Mouse (Mus musculus) kidney, adult 8-10 months (tissue): Measurements from ENCODE around the gene Aspg.

Source experiments
- DNase-seq, 2 experiments: peaks; one replicate each; pipeline ENCODE4 v3.0.0; 2022

Gene Aspg

DNA sequence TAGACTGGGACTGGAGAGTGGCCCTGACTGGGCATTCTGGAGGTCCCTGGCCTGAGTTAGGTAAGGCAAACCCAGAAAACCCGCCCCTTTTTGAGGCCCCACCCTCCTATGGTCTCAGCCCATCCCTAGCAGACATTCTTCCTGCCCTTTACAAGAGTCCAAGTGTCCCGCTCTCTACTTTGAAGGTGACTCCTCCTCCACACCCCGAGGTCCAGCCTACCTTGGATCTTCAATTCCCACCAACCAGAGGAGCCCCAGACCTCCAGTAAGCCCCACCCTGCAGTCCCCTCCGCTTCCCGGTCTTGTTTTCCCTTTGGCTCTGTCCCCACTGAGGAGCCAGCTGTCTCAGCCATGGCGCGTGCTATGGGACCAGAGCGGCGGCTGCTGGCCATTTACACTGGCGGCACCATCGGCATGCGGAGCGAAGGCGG, at the start of gene Aspg:
TSS of gene Aspg (plus strand) at position 139 of the 431 bp plus-strand sequence.
- peak; percentile 67 to 68 for DNase-seq

DNA sequence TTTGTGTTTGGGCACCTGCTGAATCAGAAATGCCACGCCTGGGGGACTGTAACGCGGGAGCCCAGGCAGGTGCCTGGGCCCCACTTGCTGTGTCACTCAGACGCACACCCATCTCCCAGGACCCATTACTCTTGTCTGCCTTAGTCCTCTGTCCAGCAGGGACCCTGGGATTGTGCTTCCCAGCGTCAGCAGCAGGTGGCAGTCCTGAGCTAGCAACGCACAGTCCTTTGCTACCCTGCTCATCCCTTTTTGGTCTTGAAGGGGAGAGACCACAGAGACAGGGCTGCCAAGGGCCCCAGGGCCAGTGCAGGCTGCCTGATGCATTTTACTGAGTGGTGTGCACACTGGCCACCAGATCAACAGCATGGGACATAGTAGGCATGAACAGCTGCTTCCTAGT, 28.8 kb upstream of the Aspg start:
- peak; percentile 59 to 87 for DNase-seq

DNA sequence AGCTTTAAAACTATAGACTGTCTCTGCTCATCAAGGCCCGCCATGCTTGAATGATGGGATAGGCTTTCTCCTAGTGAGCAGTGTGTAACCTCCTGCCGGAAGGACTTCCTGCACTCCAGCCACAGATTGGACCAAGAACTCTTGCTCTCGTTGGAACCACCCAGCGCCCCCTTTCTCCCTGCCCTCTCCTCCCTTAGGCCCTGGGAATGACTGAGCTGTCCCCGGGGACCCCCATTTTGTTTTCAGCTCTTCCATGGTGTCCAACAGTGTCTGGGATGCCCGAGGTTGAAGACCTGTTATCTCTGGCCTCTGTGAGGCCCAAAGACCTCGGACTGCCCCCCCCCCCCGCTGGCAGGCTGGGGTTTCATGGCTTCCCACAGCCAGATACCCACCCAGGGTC, 26.6 kb upstream of the Aspg start:
- DNase-seq, result no peak

GRCm38 (mm10) chr12:112080911-112081310, 25.6 kb upstream of the Aspg start:
- DNase-seq, result no peak

DNA sequence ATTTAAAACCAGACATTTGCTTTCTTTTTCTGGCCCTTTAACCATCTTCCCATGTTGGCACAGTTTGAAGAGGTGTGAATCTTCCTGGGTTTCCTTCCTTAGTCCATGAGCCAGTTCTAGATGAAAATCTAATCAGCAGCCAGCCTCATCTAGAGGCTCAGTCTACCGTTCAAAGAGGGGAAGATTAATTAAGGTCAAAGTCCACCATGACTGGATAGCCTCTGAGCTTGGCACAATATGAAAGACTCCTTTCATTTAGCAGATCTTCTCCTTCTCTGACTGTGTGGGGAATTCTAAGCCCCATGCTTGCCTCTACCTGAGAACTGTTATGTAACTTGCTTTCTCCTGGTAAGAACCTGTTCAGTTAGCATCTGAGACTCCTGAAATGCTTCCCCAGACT, 24.2 kb upstream of the Aspg start:
- DNase-seq, result peak in 1 of 2 experiments; percentile 22

DNA sequence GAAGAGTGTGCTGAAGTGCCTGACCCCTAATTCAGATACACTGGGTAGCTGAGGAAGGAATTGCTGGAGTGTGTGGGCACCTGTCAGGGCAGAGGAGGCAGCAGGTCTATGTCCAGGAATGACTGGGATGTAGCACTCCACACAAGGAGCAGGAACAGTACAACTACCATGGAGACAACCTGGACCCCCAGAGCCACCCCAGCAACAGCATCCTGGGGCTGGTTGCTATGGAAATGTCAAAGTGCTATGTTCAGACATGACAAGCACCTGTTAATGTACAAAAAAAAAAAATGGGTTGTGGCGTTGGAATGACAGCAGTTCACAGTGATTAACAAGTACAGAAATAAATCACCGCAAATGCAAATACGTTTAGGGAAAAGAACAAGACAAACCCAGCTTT, 20.2 kb upstream of the Aspg start:
- DNase-seq, result no peak

DNA sequence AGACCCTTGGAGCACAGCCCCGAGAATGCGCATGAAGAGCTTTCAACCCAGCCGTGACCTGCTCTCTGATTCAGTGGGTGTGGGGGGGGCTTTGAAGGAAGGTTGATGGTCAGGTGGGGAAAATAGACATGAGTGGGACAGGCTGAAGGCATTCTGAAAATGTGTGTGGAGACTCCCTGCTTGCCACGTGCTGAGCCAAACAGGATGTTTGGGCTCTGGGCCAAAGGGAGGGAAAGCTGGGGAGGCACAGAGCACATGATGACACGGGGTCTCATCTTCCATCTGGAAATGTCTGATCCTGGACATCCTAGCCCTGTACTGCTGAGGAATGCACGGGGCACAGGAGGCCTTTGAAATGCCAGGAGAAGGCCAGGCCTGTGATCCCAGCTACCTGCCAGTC, 19.8 kb upstream of the Aspg start:
- no peak for DNase-seq

GRCm38 (mm10) chr12:112088609-112089324, 17.7 kb upstream of the Aspg start:
- DNase-seq, result no peak

GRCm38 (mm10) chr12:112091054-112091453, 15.4 kb upstream of the Aspg start:
- peak; percentile 53 to 76 for DNase-seq

DNA sequence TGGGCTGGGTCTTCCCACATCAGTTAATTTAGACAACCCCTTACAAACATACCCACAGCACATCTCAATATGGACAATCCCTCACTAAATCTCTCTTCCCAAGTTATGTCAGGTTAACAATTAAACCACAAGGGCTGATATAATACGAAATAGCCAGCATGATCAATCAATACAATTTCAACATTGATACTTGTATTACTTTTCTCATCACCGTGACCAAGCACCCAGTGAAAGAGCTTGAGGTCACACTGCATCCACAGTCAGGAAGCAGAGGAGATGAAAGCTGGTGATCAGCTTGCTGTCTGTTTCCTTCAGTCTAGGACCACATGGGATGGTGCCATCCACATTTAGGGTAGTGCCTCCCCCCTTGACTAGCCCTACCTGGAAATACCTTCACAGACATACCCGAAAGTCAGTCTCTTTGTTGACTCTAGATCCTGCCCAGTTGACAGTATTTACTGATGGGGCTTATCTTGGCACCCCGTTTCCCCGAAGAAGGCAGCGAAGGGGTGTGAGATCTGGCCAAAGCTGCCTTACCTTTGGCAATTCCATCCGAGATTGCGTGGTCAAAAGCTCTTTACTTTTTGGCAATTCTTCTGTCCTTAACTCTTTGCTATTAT, 12.1 kb upstream of the Aspg start:
- no peak for DNase-seq

- DNase-seq, result peak; percentile 42 to 64
Observed at GRCm38 (mm10) chr12:112096051-112096732, 10.3 kb upstream of the Aspg start.

- DNase-seq, result no peak
Observed at GRCm38 (mm10) chr12:112096733-112097117, 9.8 kb upstream of the Aspg start.

- no peak for DNase-seq
Observed at GRCm38 (mm10) chr12:112100106-112100505, 6.4 kb upstream of the Aspg start.

- no peak for DNase-seq
Observed at GRCm38 (mm10) chr12:112101045-112101444, 5.4 kb upstream of the Aspg start.

DNA sequence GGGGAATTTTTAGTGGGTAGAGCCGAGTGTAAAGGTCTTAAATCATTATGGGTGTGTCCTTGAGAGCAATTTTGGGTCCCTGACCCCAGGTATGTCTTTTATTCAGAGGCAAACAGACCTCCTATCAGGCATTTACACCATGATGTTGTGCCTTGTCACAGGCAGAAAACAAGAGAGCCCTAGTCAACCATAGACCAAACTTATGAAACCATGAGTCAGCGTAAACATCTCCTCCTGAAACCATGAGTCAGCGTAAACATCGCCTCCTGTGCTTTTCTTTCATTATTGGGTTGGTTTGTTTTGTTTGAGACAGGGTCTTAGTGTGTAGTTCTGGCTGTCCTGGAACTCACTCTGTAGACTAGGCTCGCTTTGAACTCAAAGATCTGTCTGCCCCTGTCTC, 3.3 kb upstream of the Aspg start:
- no peak for DNase-seq

- no peak for DNase-seq
Observed at GRCm38 (mm10) chr12:112104890-112105289, 1.6 kb upstream of the Aspg start.

DNA sequence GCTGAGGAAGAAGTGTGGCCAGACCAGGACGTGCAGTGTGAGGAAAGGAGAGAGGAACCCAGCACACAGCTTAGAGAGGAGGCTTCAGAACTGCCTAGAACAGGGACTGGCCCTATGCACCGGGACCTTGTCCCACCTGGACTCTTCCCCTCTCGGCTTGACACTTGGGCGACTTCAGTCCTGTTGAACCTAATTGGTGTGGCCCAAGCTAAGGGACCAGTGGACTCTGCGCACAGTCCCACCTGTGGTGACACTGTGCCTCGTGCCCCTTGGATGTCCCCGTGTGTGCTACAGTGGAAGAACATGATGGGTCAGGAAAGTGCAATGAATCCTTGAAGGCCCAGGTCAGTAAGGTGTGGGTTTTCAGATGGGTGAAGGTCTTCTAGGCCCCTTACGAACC, 1.2 kb downstream of the Aspg start:
- DNase-seq, result no peak

DNA sequence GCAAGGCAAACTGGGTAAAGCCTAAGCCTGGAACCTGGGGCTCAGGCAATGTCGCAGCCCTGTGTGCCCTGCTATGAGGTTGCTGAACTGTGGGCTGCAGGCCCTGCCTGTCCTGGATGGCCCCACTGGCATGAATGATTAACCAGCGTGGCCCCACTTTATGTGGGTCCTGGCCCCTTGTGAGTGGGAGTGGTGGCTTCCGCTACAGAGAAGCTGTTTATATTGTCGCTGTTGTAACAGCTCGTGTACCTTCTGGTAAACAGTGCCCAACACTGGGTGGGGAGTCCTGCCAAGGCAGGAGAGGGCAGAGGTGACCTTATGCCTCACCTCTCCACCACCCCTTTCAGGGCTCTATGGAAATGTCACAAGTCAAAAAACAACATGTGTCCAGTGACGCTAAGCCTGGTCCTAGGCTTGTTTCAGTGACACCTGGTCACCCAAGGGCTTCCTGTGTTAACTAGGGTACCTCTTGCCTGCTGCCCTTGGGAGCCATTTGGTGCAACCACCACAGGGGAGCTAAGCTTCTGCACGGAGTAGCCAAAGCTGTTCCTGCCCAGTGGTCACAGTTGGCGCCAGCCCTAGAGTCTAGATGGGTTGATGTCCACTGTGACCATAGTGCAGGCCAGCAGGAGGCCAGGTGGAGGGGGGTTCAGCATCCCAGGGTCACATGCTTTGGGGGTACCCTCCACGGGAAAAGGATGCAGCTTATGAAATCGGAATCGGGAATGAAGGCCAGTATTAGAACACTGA, 2.4 kb downstream of the Aspg start:
- peak; percentile 73 to 78 for DNase-seq

DNA sequence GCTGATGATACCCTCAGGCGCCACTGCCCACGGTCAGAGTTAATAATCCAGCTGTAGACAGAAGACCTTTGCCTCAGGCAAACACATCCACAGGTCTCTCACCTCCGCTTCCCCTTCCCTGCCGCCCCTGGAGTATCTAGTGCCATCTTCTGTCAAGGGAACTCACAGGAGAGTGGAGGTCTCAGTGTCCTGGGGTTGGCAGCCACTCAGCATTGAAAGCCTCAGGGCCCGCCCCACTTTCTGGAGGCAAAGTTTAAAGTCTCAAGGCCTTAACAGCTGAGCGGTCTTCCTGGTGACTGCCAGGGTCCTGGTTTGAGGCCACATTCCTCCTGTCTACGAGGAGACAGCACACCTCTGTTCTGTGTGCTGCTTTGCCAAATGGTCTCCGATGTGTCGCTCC, 3.2 kb downstream of the Aspg start:
- DNase-seq, result peak; percentile 72 to 76

GRCm38 (mm10) chr12:112111323-112111722, 4.8 kb downstream of the Aspg start:
- no peak for DNase-seq

DNA sequence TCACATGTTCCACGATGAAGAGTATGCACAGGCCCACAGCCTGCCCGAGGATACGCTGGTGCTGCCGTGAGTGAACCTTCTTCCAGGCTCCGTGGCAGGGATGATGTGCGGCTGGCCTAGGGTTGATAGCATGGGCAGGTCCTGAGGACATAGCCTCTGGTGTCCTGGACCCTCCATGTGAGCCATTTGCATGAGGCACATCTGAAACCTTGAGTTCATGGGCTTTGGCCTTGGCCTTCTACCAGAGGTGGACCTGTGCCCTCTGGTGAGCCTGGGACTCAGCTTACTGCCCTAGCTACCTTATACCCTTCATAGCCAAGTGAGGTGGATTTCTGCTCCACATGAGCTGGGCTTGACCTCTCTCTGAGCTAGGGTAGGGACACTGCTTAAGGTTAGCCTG, 5.8 kb downstream of the Aspg start:
- no peak for DNase-seq

- DNase-seq, result no peak
Observed at GRCm38 (mm10) chr12:112112686-112113396, 6.4 kb downstream of the Aspg start.

DNA sequence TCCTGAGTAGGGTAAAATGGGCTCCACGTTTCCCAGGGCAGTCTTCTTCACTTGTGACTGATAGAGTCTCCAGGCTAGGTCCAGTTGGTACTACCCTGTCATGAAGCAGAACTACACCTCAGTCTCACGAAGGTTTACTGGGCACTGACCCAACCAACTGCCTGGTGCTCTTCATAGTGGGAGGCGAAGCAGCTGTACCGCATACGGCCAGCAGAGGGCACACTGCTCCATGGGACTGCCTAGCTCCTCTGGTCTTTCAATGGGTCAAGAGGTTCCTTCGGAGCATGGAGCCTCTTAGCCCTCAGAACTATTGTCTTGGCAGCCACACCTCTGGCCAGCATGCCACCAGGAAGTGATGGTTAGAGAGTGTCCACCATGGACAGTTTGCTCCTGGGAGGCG, 7.2 kb downstream of the Aspg start:
- peak; percentile 87 to 95 for DNase-seq
